Mouse (Mus musculus) midbrain, embryonic 15.5 days (tissue): Measurements from ENCODE around the gene Cpt2. TPM values are rescaled to one million over a fixed set of nuclear protein-coding genes. Genes with fewer than 3 reads are reported as not detected.

Experiments
- ATAC-seq: fragments of 200-750 bp; cut with Nextera tagmentation; replicated peaks from 2 replicates; pipeline ENCODE4 v1.8.0; 2017; ENCODE audit warnings: moderate TSS enrichment
- H3K27ac ChIP-seq: fragments of 300-500 bp; sonication (generic); 2 replicates; pipeline ENCODE4 v1.5.1; 2015; ENCODE audit warnings: mild to moderate bottlenecking, inconsistent platforms
- H3K27me3 ChIP-seq: fragments of 300-500 bp; sonication (generic); replicated peaks from 2 replicates; pipeline ENCODE4 v1.6.1; 2015; ENCODE audit warnings: inconsistent platforms
- H3K36me3 ChIP-seq: fragments of 300-500 bp; sonication (generic); replicated peaks from 2 replicates; pipeline ENCODE4 v1.6.1; 2015; ENCODE audit warnings: inconsistent platforms
- H3K4me1 ChIP-seq: fragments of 300-500 bp; sonication (generic); 2 replicates; pipeline ENCODE4 v1.6.1; 2015; ENCODE audit warnings: inconsistent platforms
- H3K4me2 ChIP-seq: fragments of 300-500 bp; sonication (generic); 2 replicates; pipeline ENCODE4 v1.6.1; 2015; ENCODE audit warnings: inconsistent platforms, mild to moderate bottlenecking, moderate library complexity
- H3K4me3 ChIP-seq: fragments of 300-500 bp; sonication (generic); 2 replicates; pipeline ENCODE4 v1.5.1; 2015; ENCODE audit warnings: mild to moderate bottlenecking, inconsistent platforms
- H3K9ac ChIP-seq: fragments of 300-500 bp; sonication (generic); 2 replicates; pipeline ENCODE4 v1.6.1; 2015; ENCODE audit warnings: mild to moderate bottlenecking, inconsistent platforms
- H3K9me3 ChIP-seq: fragments of 300-500 bp; sonication (generic); 2 replicates; pipeline ENCODE4 v1.6.1; 2016; ENCODE audit warnings: inconsistent platforms
- whole genome bisulfite sequencing: fragments of 180-500 bp; shearing (Covaris S2); methylation state at CpG from one replicate; pipeline ENCODE4 v1.1.7; 2015; ENCODE audit warnings: mixed read lengths; 5-methylcytosine and 5-hydroxymethylcytosine counted together
- polyA plus RNA-seq: library from polyadenylated mRNA; unstranded; fragments of >200 nt; fragmentation: Nextera tagmentation; extraction: Ambion mirVana; gene quantifications from 2 replicates; pipeline ENCODE4 v1.2.1, GENCODE M21; 2015

The Cpt2 gene
- polyA plus RNA-seq, 1 experiment from 2014 or later: 13.9 TPM

GRCm38 (mm10) chr4:107856958-107857686 is 66.3 kb downstream of the Cpt2 start:
- no peak overlapping the region for H3K27ac ChIP-seq
- ATAC-seq: no peak

More at GRCm38 (mm10) chr4:107856958-107857686, 66.3 kb downstream of the Cpt2 start:
- no peak overlapping the region for H3K9ac ChIP-seq
- no peaks in the 10 kb centered on the region for H3K4me1 ChIP-seq
- no peak overlapping the region for H3K4me3 ChIP-seq
- no peaks in the 10 kb centered on the region for H3K27me3 ChIP-seq
- 70% methylated on average over 11 of the region's 11 CpGs for WGBS
- no peak overlapping the region for H3K4me2 ChIP-seq
- H3K36me3 ChIP-seq: peaks cover 64% of the 10 kb centered on the region
- no peaks in the 10 kb centered on the region for H3K9me3 ChIP-seq

Other genes starting within 250 kb of the Cpt2 start
- 52.0 and 58.2 TPM in 2 replicates for gene Dmrtb1, start 239.4 kb downstream of the Cpt2 start, polyA plus RNA-seq
- gene Lrp8, start 121.3 kb downstream of the Cpt2 start, polyA plus RNA-seq: 70.6 and 71.3 TPM in 2 replicates
- gene Magoh, start 43.9 kb downstream of the Cpt2 start, polyA plus RNA-seq: 95.6 and 103 TPM in 2 replicates
- 92.4 and 96.4 TPM in 2 replicates for gene 0610037L13Rik, start 33.8 kb downstream of the Cpt2 start, polyA plus RNA-seq
- 0.09 TPM in 1 of 2 replicates, not detected in the other for gene Slc1a7, start 44.7 kb upstream of the Cpt2 start, polyA plus RNA-seq
- gene Podn, start 172.8 kb upstream of the Cpt2 start, polyA plus RNA-seq: 0.23 and 0.42 TPM in 2 replicates
- gene Scp2, start 221.4 kb upstream of the Cpt2 start, polyA plus RNA-seq: 189 and 198 TPM in 2 replicates
- 7.2 and 9.6 TPM in 2 replicates for gene Echdc2, start 241.8 kb upstream of the Cpt2 start, polyA plus RNA-seq